10 mouse cellular contexts compared by ENCODE assay signal in genomic region chr8:123181391-123181790, GRCm38 (mm10). TPM values are rescaled to one million over a fixed set of nuclear protein-coding genes. Genes with fewer than 3 reads are reported as not detected.
A peak's percentile ranks its signal among the peaks of the same experiment; 100 is the strongest.
DNase-seq lines count a peak whose midpoint lies in the region; ATAC-seq lines count a peak whose summit lies in the region.
"Had no signal": no experiment of that assay in that cellular context is flagged by ENCODE, and none has a peak within 500 bp of the region (broad histone marks: within the 10 kb centered on the region; RNA-seq: fewer than 3 reads in every experiment).

No protein-coding gene starts in this region.

- no peak overlapping the region for H3K4me2 ChIP-seq in kidney, embryonic 16.5 days (replicated peaks; ENCODE audit: low read depth, low read length)
- H3K4me2 ChIP-seq in forebrain, embryonic 16.5 days (ENCODE audit: low read length): no peak overlapping the region
- H3K4me2 ChIP-seq: neural tube, embryonic 12.5 days had no signal

- H3K36me3 ChIP-seq in kidney, embryonic 16.5 days (ENCODE audit: insufficient read depth, low read length): no peaks in the 10 kb centered on the region
- H3K36me3 ChIP-seq in heart, embryonic 10.5 days: no peaks in the 10 kb centered on the region
- no peaks in the 10 kb centered on the region for H3K36me3 ChIP-seq in forebrain, embryonic 16.5 days (ENCODE audit: control insufficient read depth, insufficient read depth)
- H3K36me3 ChIP-seq: neural tube, embryonic 12.5 days had no signal

- H3K4me1 ChIP-seq in kidney, embryonic 16.5 days (ENCODE audit: insufficient read depth, low read length): peaks cover 12% of the 10 kb centered on the region
- peaks cover 23% of the 10 kb centered on the region for H3K4me1 ChIP-seq in heart, embryonic 10.5 days
- H3K4me1 ChIP-seq in forebrain, embryonic 16.5 days (replicated peaks; ENCODE audit: control insufficient read depth, insufficient read depth, low read length): no peaks in the 10 kb centered on the region

- 58% methylated on average over 3 of the region's 3 CpGs for WGBS in kidney, embryonic 16.5 days
- WGBS in heart, embryonic 10.5 days: 66% methylated on average over 3 of the region's 3 CpGs
- 87% methylated on average over 3 of the region's 3 CpGs for WGBS in forebrain, embryonic 16.5 days

- no peaks in the 10 kb centered on the region for H3K27me3 ChIP-seq in kidney, embryonic 16.5 days (ENCODE audit: insufficient read depth, low read length)
- H3K27me3 ChIP-seq in heart, embryonic 10.5 days (ENCODE audit: insufficient read depth, poor library complexity, severe bottlenecking): peaks cover 8% of the 10 kb centered on the region; the same call in 1 of the 2 replicates
- H3K27me3 ChIP-seq in forebrain, embryonic 16.5 days (replicated peaks; ENCODE audit: control insufficient read depth, insufficient read depth, low read length): no peaks in the 10 kb centered on the region
- H3K27me3 ChIP-seq: neural tube, embryonic 12.5 days had no signal

- H3K9ac ChIP-seq in kidney, embryonic 16.5 days (replicated peaks; ENCODE audit: low read length): no peak overlapping the region
- no peak overlapping the region for H3K9ac ChIP-seq in forebrain, embryonic 16.5 days (replicated peaks; ENCODE audit: low read depth, low read length)
- H3K9ac ChIP-seq: neural tube, embryonic 12.5 days had no signal

- DNase-seq in kidney, adult 18-20 months: peak; percentile 75
- peak; percentile 78 for DNase-seq in adrenal gland, postnatal 10 days
- peak; percentile 73 for DNase-seq in heart, embryonic 10.5 days (ENCODE audit: low spot score)
- DNase-seq in lung, postnatal 25 days (ENCODE audit: low spot score): peak; percentile 28
- DNase-seq in left cerebral cortex, postnatal 14 days (ENCODE audit: low spot score in 2 of 2): no peak
- no peak for DNase-seq in left cerebral cortex, adult 9 months (ENCODE audit: low spot score in 2 of 2)
- DNase-seq: left cerebral cortex, postnatal 4 days had no signal

- H3K27ac ChIP-seq in kidney, embryonic 16.5 days (ENCODE audit: low read length): no peak overlapping the region
- no peak overlapping the region for H3K27ac ChIP-seq in heart, embryonic 10.5 days
- no peak overlapping the region for H3K27ac ChIP-seq in forebrain, embryonic 16.5 days (ENCODE audit: low read length)
- H3K27ac ChIP-seq: neural tube, embryonic 12.5 days had no signal

- H3K9me3 ChIP-seq in kidney, embryonic 16.5 days (ENCODE audit: low read length): peaks cover 10% of the 10 kb centered on the region; the same call in 1 of the 2 replicates
- peaks cover 24% of the 10 kb centered on the region for H3K9me3 ChIP-seq in heart, embryonic 10.5 days
- peaks cover 3% of the 10 kb centered on the region; the same call in 1 of the 2 replicates for H3K9me3 ChIP-seq in forebrain, embryonic 16.5 days (ENCODE audit: control insufficient read depth, low read length)

- no peak overlapping the region for H3K4me3 ChIP-seq in kidney, embryonic 16.5 days (ENCODE audit: low read length)
- no peak overlapping the region for H3K4me3 ChIP-seq in heart, embryonic 10.5 days
- no peak overlapping the region for H3K4me3 ChIP-seq in forebrain, embryonic 16.5 days (replicated peaks; ENCODE audit: low read length)
- H3K4me3 ChIP-seq: neural tube, embryonic 12.5 days had no signal

- intact Hi-C loops in left cerebral cortex, postnatal 14 days (cut with DNase I): no loop called here

- no peak for ATAC-seq in kidney, embryonic 16.5 days (ENCODE audit: low FRiP score, low TSS enrichment)
- ATAC-seq in forebrain, embryonic 16.5 days: no peak

RNA-seq across cellular contexts. Expression of gene Dpep1, which starts 4.7 kb away (rescaled TPM):
- polyA plus RNA-seq in kidney, embryonic 16.5 days (2015; fragmentation: Nextera tagmentation; extraction: Ambion mirVana): 9.6 and 11.8 TPM in 2 replicates
- total RNA-seq in adrenal gland, postnatal 10 days (2021): 10 to 100 TPM; 19.1 to 33.3 TPM
- 1.9 and 5.2 TPM in 2 replicates for polyA plus RNA-seq in heart, embryonic 10.5 days (2016; fragmentation: Nextera tagmentation; extraction: Ambion mirVana)
- not detected for total RNA-seq in left cerebral cortex, postnatal 14 days (2021)
- polyA plus RNA-seq in forebrain, embryonic 16.5 days (2015; fragmentation: Nextera tagmentation; extraction: Ambion mirVana): 0.14 and 0.18 TPM in 2 replicates
- total RNA-seq: left cerebral cortex, postnatal 4 days had no signal

RNA-seq across cellular contexts. Expression of gene Sult5a1, which starts 23.3 kb away (rescaled TPM):
- 10.5 and 12.6 TPM in 2 replicates for polyA plus RNA-seq in kidney, embryonic 16.5 days (2015; fragmentation: Nextera tagmentation; extraction: Ambion mirVana)
- total RNA-seq in adrenal gland, postnatal 10 days (2021): 10 to 100 TPM in 1 of 2 experiments, 1 to 10 TPM in 1; 9.0 to 10.3 TPM
- polyA plus RNA-seq in heart, embryonic 10.5 days (2016; fragmentation: Nextera tagmentation; extraction: Ambion mirVana): 9.3 and 12.3 TPM in 2 replicates
- under 1 TPM in 1 of 2 experiments, not detected in 1; 0.59 TPM for total RNA-seq in left cerebral cortex, postnatal 14 days (2021)
- 0.33 and 0.82 TPM in 2 replicates for polyA plus RNA-seq in forebrain, embryonic 16.5 days (2015; fragmentation: Nextera tagmentation; extraction: Ambion mirVana)
- total RNA-seq: left cerebral cortex, postnatal 4 days had no signal

RNA-seq across cellular contexts. Expression of gene Chmp1a, which starts 31.2 kb away (rescaled TPM):
- polyA plus RNA-seq in kidney, embryonic 16.5 days (2015; fragmentation: Nextera tagmentation; extraction: Ambion mirVana): 138 and 147 TPM in 2 replicates
- total RNA-seq in adrenal gland, postnatal 10 days (2021): 10 to 100 TPM; 76.0 to 81.4 TPM
- polyA plus RNA-seq in heart, embryonic 10.5 days (2016; fragmentation: Nextera tagmentation; extraction: Ambion mirVana): 120 and 123 TPM in 2 replicates
- 100 to 1,000 TPM in 1 of 2 experiments, 10 to 100 TPM in 1; 99.0 to 108 TPM for total RNA-seq in left cerebral cortex, postnatal 14 days (2021)
- 238 and 248 TPM in 2 replicates for polyA plus RNA-seq in forebrain, embryonic 16.5 days (2015; fragmentation: Nextera tagmentation; extraction: Ambion mirVana)

RNA-seq across cellular contexts. Expression of gene Spata33, which starts 31.2 kb away (rescaled TPM):
- polyA plus RNA-seq in kidney, embryonic 16.5 days (2015; fragmentation: Nextera tagmentation; extraction: Ambion mirVana): 5.2 and 7.4 TPM in 2 replicates
- total RNA-seq in adrenal gland, postnatal 10 days (2021): 1 to 10 TPM; 1.9 to 3.4 TPM
- 3.5 and 3.6 TPM in 2 replicates for polyA plus RNA-seq in heart, embryonic 10.5 days (2016; fragmentation: Nextera tagmentation; extraction: Ambion mirVana)
- 10 to 100 TPM in 1 of 2 experiments, 1 to 10 TPM in 1; 7.1 to 10.2 TPM for total RNA-seq in left cerebral cortex, postnatal 14 days (2021)
- 5.9 and 6.3 TPM in 2 replicates for polyA plus RNA-seq in forebrain, embryonic 16.5 days (2015; fragmentation: Nextera tagmentation; extraction: Ambion mirVana)

RNA-seq across cellular contexts. Expression of gene Cdk10, which starts 43.3 kb away (rescaled TPM):
- 39.8 and 40.1 TPM in 2 replicates for polyA plus RNA-seq in kidney, embryonic 16.5 days (2015; fragmentation: Nextera tagmentation; extraction: Ambion mirVana)
- total RNA-seq in adrenal gland, postnatal 10 days (2021): 10 to 100 TPM; 43.6 to 56.7 TPM
- polyA plus RNA-seq in heart, embryonic 10.5 days (2016; fragmentation: Nextera tagmentation; extraction: Ambion mirVana): 27.0 and 31.2 TPM in 2 replicates
- 10 to 100 TPM; 71.2 to 75.6 TPM for total RNA-seq in left cerebral cortex, postnatal 14 days (2021)
- polyA plus RNA-seq in forebrain, embryonic 16.5 days (2015; fragmentation: Nextera tagmentation; extraction: Ambion mirVana): 42.9 and 54.1 TPM in 2 replicates

Comparison
In these comparisons a context has a peak if more than half of its experiments do, and no peak if none do; other contexts are left out.
1. DNase-seq: peak in kidney, adult 18-20 months (single experiment), adrenal gland, postnatal 10 days (single experiment), heart, embryonic 10.5 days (single experiment) and lung, postnatal 25 days (single experiment); none in left cerebral cortex, postnatal 14 days (0 of 2) and left cerebral cortex, adult 9 months (0 of 2).